Mouse (Mus musculus): Measurements from ENCODE around the gene Rora.

Gene Rora

GRCm38 (mm10) chr9:69297766-69298375, 644.3 kb downstream of the Rora start:
- in situ Hi-C loops (cut with MboI, MseI), result loop anchor here (5.0 kb wide), 2 partner anchors 266 to 341 kb away; no protein-coding TSS in a partner anchor

- in situ Hi-C loops (cut with MboI, MseI), result loop anchor here (5.0 kb wide), 2 partner anchors 266 to 341 kb away; no protein-coding TSS in a partner anchor
Measured at GRCm38 (mm10) chr9:69298566-69299335, 645.2 kb downstream of the Rora start.

- in situ Hi-C loops (cut with MboI, MseI), result loop anchor here (5.0 kb wide), 2 partner anchors 267 to 342 kb away; no protein-coding TSS in a partner anchor
Measured at GRCm38 (mm10) chr9:69299484-69299883, 645.9 kb downstream of the Rora start.

- in situ Hi-C loops (cut with MboI, MseI), result no loop called here
Measured at GRCm38 (mm10) chr9:69300296-69300695, 646.7 kb downstream of the Rora start.

GRCm38 (mm10) chr9:69301445-69301844, 647.9 kb downstream of the Rora start:
- in situ Hi-C loops (cut with MboI, MseI), result no loop called here

- in situ Hi-C loops (cut with MboI, MseI), result no loop called here
Measured at GRCm38 (mm10) chr9:69301955-69302354, 648.4 kb downstream of the Rora start.

- in situ Hi-C loops (cut with MboI, MseI), result no loop called here
Measured at GRCm38 (mm10) chr9:69302846-69303245, 649.3 kb downstream of the Rora start.

- in situ Hi-C loops (cut with MboI, MseI), result no loop called here
Measured at GRCm38 (mm10) chr9:69303346-69303944, 649.9 kb downstream of the Rora start.

- in situ Hi-C loops (cut with MboI, MseI), result no loop called here
Measured at GRCm38 (mm10) chr9:69303962-69304361, 650.4 kb downstream of the Rora start.

GRCm38 (mm10) chr9:69304492-69304891, 650.9 kb downstream of the Rora start:
- in situ Hi-C loops (cut with MboI, MseI), result no loop called here

- in situ Hi-C loops (cut with MboI, MseI), result no loop called here
Measured at GRCm38 (mm10) chr9:69304991-69305390, 651.4 kb downstream of the Rora start.

GRCm38 (mm10) chr9:69306734-69307528, 653.3 kb downstream of the Rora start:
- in situ Hi-C loops (cut with MboI, MseI), result no loop called here

GRCm38 (mm10) chr9:69307974-69308373, 654.4 kb downstream of the Rora start:
- in situ Hi-C loops (cut with MboI, MseI), result no loop called here

GRCm38 (mm10) chr9:69310524-69310923, 656.9 kb downstream of the Rora start:
- in situ Hi-C loops (cut with MboI, MseI), result no loop called here

GRCm38 (mm10) chr9:69313297-69313696, 659.7 kb downstream of the Rora start:
- in situ Hi-C loops (cut with MboI, MseI), result no loop called here

GRCm38 (mm10) chr9:69314451-69315210, 661.0 kb downstream of the Rora start:
- in situ Hi-C loops (cut with MboI, MseI), result no loop called here

GRCm38 (mm10) chr9:69317527-69318115, 664.0 kb downstream of the Rora start:
- in situ Hi-C loops (cut with MboI, MseI), result no loop called here

GRCm38 (mm10) chr9:69319434-69319833, 665.8 kb downstream of the Rora start:
- in situ Hi-C loops (cut with MboI, MseI), result no loop called here

- in situ Hi-C loops (cut with MboI, MseI), result no loop called here
Measured at GRCm38 (mm10) chr9:69319913-69320634, 666.5 kb downstream of the Rora start.

- in situ Hi-C loops (cut with MboI, MseI), result no loop called here
Measured at GRCm38 (mm10) chr9:69320635-69321027, 667.0 kb downstream of the Rora start.
